Mouse (Mus musculus) frontal cortex, adult (tissue): ENCODE measurements around the gene Uck2.

Source experiments
- ATAC-seq: cut with Nextera tagmentation; 2 replicates; pipeline ENCODE4 v1.9.2; 2017; ENCODE audit warnings: mild to moderate bottlenecking, moderate library complexity, mixed read lengths; ENCODE audit not compliant: low TSS enrichment

The Uck2 gene

DNA sequence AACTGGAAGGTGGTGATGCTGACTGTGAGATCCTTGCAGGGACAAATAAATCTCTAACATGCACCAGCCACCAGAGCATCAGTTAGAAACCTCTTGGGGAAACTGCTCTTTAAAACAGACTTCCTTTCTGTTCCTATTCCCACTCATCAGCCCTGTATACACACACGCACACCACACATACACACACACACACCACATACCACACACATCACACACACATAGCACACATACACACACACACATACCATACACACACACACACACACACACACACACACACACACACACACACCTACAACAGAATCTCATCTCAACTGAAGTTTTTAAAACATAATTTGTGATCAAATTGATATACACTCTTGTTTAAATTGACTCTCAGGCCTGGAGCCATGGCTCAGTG is 72.4 kb downstream of the Uck2 start:
- ATAC-seq, result no peak

- ATAC-seq, result peak; percentile 91
These were observed 73.0 kb downstream of the Uck2 start for GRCm38 (mm10) chr1:167211979-167212614.

GRCm38 (mm10) chr1:167208816-167209215 is 76.3 kb downstream of the Uck2 start:
- ATAC-seq, result no peak

DNA sequence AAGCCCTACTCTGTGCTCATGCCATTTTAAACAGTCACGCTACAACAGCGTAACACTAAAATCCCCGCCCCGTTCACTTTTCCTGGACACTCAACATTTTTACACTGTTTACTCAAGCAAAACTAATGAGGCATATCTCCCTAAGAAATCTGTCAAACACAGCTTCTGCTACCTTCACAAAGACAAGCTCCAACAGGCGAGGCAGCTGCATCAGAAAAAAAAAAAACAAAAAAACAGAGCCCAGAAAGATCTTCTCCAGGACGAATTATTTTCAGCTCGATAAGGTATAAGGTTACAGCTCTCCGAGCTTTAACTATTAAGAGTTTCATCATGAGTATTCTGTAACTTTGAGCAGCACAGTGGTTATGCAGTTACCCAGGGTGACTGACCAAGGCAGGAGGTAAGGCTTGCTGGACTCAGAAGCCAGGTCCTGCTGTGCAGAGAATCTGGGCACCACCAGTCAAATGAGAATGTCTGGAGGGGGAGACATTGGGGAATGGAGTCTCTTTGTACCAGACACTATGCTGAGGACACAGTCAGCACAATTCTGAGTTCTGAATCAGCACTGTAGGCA is 79.9 kb downstream of the Uck2 start:
- no peak for ATAC-seq

GRCm38 (mm10) chr1:167204421-167204820 is 80.7 kb downstream of the Uck2 start:
- ATAC-seq, result no peak

DNA sequence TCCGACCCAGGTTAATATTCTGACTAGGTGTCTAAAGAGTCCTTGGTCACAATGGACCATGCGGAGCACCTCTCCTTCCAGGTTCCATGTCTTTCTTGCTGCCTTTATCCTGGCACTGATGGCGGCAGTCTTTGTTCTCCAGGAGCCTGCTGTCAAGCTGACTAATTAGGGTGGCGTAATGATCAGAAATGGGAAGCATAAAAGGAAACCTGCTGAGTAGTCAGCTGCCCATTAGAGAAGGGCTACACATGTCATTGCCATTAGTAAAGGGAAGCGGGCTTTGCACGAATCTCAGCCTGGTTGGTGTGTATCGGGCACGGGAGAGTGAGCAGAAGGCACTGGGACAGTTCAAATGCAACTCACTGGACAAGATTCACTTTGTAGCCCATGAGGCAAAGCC is 90.4 kb downstream of the Uck2 start:
- no peak for ATAC-seq

DNA sequence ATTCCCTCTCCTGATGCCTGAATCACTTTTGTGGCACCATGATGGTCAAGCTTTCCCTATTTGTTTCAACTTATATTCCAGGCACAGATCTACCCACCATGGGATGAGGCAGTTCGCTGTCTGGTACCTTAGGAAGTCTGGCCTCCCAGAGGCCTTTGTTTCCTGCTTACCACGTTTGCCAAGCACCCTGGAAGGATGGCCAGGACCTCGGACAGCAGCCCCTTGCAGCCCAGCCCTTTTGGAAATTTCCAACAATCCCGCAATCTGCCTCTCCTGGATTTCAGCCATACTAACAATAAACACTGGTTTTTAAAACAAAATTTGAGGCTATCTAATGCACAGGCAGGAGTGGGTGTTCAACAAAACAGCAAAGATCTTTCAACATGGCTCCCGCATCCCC is 97.3 kb downstream of the Uck2 start:
- no peak for ATAC-seq

- ATAC-seq, result peak; percentile 97
These were observed 103.1 kb downstream of the Uck2 start for GRCm38 (mm10) chr1:167181919-167182616.
